Mouse (Mus musculus) midbrain, embryonic 15.5 days (tissue): Measurements from ENCODE around the gene Prickle2. TPM values are rescaled to one million over a fixed set of nuclear protein-coding genes. Genes with fewer than 3 reads are reported as not detected.
A peak's percentile ranks its signal among the peaks of the same experiment; 100 is the strongest.

Experiments used
- ATAC-seq: fragments of 200-750 bp; cut with Nextera tagmentation; replicated peaks from 2 replicates; pipeline ENCODE4 v1.8.0; 2017; ENCODE audit warnings: moderate TSS enrichment
- H3K27ac ChIP-seq: fragments of 300-500 bp; sonication (generic); 2 replicates; pipeline ENCODE4 v1.5.1; 2015; ENCODE audit warnings: mild to moderate bottlenecking, inconsistent platforms
- H3K27me3 ChIP-seq: fragments of 300-500 bp; sonication (generic); replicated peaks from 2 replicates; pipeline ENCODE4 v1.6.1; 2015; ENCODE audit warnings: inconsistent platforms
- H3K36me3 ChIP-seq: fragments of 300-500 bp; sonication (generic); replicated peaks from 2 replicates; pipeline ENCODE4 v1.6.1; 2015; ENCODE audit warnings: inconsistent platforms
- H3K4me1 ChIP-seq: fragments of 300-500 bp; sonication (generic); 2 replicates; pipeline ENCODE4 v1.6.1; 2015; ENCODE audit warnings: inconsistent platforms
- H3K4me2 ChIP-seq: fragments of 300-500 bp; sonication (generic); 2 replicates; pipeline ENCODE4 v1.6.1; 2015; ENCODE audit warnings: inconsistent platforms, mild to moderate bottlenecking, moderate library complexity
- H3K4me3 ChIP-seq: fragments of 300-500 bp; sonication (generic); 2 replicates; pipeline ENCODE4 v1.5.1; 2015; ENCODE audit warnings: mild to moderate bottlenecking, inconsistent platforms
- H3K9ac ChIP-seq: fragments of 300-500 bp; sonication (generic); 2 replicates; pipeline ENCODE4 v1.6.1; 2015; ENCODE audit warnings: mild to moderate bottlenecking, inconsistent platforms
- H3K9me3 ChIP-seq: fragments of 300-500 bp; sonication (generic); 2 replicates; pipeline ENCODE4 v1.6.1; 2016; ENCODE audit warnings: inconsistent platforms
- WGBS: fragments of 180-500 bp; shearing (Covaris S2); methylation state at CpG from one replicate; pipeline ENCODE4 v1.1.7; 2015; ENCODE audit warnings: mixed read lengths; 5-methylcytosine and 5-hydroxymethylcytosine counted together
- polyA plus RNA-seq: library from polyadenylated mRNA; unstranded; fragments of >200 nt; fragmentation: Nextera tagmentation; extraction: Ambion mirVana; gene quantifications from 2 replicates; pipeline ENCODE4 v1.2.1, GENCODE M21; 2015

Prickle2 gene
- polyA plus RNA-seq, 1 experiment from 2014 or later = 17.0 TPM

DNA sequence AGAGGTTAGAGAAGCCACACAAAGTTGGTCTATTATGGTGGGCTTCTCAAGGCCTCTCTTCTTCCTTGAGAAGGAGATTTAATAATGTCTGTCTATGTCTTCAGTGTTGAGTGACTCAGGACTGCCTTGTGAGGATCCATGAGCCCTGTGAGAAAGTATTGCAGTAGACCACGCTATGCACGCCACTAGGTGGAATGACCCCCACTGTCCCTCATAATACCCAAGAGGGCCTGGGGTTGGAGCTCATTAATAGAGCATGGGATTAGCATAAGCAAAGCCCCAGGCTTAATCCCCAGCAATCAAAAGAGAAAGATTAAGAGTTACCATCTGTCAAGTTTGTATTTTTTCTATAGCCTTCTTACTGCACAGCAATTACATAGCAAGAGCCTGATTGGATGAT is 180.3 kb downstream of the Prickle2 start:
- H3K36me3 ChIP-seq = no peaks in the 10 kb centered on the region
- WGBS = 19% methylated on average over 2 of the region's 2 CpGs
- H3K4me1 ChIP-seq = no peaks in the 10 kb centered on the region
- no peak overlapping the region for H3K27ac ChIP-seq
- no peaks in the 10 kb centered on the region for H3K27me3 ChIP-seq
- no peak for ATAC-seq
- no peak overlapping the region for H3K9ac ChIP-seq
- no peaks in the 10 kb centered on the region for H3K9me3 ChIP-seq
- H3K4me2 ChIP-seq = no peak overlapping the region
- no peak overlapping the region for H3K4me3 ChIP-seq

DNA sequence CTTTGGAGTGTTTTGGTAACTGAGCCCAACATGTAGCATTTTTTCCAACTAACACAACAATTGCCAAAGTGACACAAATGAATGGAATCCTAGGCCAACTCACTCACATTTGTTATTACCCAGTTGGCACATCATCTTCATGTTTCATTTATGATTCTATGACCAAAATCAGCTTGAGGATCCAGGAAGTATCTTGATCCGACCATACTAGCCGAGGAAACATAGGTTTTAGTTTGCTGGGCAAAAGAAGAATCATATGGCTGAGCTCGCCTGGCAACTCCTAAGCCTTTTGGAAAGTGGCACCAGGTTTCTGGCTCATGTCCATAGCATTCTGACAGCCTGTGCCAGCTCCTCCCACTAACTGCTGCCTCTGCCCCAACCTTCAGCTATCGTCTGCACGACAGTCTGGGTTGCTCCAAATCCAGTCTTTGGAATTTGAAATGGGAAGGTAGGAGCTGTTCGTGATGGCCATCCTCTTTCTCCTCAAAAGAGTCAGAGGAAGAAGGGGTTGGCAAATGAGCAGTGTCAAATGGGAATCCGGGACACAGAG is 184.4 kb downstream of the Prickle2 start:
- no peak for ATAC-seq
- H3K36me3 ChIP-seq = no peaks in the 10 kb centered on the region
- H3K9me3 ChIP-seq = no peaks in the 10 kb centered on the region
- H3K4me3 ChIP-seq = no peak overlapping the region
- 65% methylated on average over 7 of the region's 7 CpGs for WGBS
- H3K27ac ChIP-seq = no peak overlapping the region
- no peaks in the 10 kb centered on the region for H3K4me1 ChIP-seq
- H3K9ac ChIP-seq = no peak overlapping the region
- no peaks in the 10 kb centered on the region for H3K27me3 ChIP-seq
- no peak overlapping the region for H3K4me2 ChIP-seq

DNA sequence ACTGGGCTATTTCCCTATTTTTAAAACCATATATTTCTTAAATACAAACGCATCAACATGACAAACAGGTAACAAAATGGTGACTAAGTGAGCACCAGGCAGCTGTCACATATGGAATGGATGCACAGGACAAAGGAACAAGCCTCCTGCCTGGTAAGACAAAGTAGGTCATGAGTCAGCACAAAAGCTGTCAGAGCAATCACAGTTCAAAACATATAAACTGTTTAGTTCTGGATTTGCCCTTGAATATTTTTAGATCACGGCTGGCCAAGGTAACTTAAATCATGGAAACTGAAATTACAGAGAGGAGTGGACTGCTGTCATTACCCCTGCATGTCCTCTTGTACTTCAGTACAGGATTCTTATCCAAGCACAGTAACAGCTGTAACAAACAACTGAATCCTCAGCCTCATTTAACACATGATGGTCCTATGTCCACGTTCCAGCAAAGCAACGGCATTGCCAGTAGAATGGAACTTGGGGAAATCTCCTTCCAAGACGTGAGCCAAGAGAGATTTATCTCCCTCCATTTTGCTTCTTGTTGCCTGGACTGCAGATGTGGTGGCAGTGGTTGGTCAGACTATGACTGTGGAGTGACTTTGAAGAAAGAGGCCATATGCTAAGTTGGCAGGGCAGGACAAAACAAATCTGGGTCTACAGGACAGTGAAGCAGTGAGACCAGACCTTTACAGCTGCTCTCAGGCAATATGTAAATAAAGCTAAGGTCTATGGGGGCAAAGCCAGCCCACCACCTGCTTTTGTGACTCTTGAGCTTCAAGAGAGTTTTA is 185.7 kb downstream of the Prickle2 start:
- WGBS = 75% methylated on average over 5 of the region's 5 CpGs

GRCm38 (mm10) chr6:92518438-92518968 is 187.5 kb downstream of the Prickle2 start:
- Histone ChIP-seq H3K4me3 (no peak overlapping the region), H3K9ac (no peak overlapping the region), H3K27me3 (no peaks in the 10 kb centered on the region), H3K27ac (no peak overlapping the region), H3K4me1 (no peaks in the 10 kb centered on the region), H3K9me3 (no peaks in the 10 kb centered on the region), H3K36me3 (no peaks in the 10 kb centered on the region), H3K4me2 (no peak overlapping the region)
- WGBS = 86% methylated on average over 6 of the region's 6 CpGs
- no peak for ATAC-seq

More for the DNA sequence above, 185.7 kb downstream of the Prickle2 start:
- no peaks in the 10 kb centered on the region for H3K27me3 ChIP-seq
- no peak overlapping the region for H3K4me3 ChIP-seq
- no peak overlapping the region for H3K9ac ChIP-seq
- H3K4me2 ChIP-seq = no peak overlapping the region
- no peaks in the 10 kb centered on the region for H3K36me3 ChIP-seq
- no peaks in the 10 kb centered on the region for H3K9me3 ChIP-seq
- no peak overlapping the region for H3K27ac ChIP-seq
- no peaks in the 10 kb centered on the region for H3K4me1 ChIP-seq
- no peak for ATAC-seq

DNA sequence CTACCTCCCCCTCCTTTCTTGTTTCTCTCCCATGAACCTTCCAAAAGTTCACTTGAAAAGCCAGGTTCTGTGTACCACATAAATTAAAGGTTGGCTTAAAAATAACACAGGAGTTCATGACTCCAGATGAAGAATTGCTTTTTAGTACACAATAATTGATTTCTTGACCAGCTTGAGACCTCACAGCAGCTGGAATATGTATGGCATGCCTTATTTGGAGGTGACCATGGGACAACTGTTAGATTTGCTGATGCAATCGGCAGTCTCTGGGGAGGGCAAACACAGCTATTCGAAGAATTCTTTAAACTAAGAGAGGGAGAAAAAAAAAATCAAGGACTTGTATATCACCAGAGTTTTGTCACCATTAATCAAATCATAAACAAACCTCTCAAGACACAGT is 189.0 kb downstream of the Prickle2 start:
- no peak for ATAC-seq
- WGBS = 85% methylated on average over 2 of the region's 2 CpGs
- Histone ChIP-seq H3K4me1 (no peaks in the 10 kb centered on the region), H3K27ac (no peak overlapping the region), H3K36me3 (no peaks in the 10 kb centered on the region), H3K9ac (no peak overlapping the region), H3K27me3 (no peaks in the 10 kb centered on the region), H3K9me3 (no peaks in the 10 kb centered on the region), H3K4me2 (no peak overlapping the region), H3K4me3 (no peak overlapping the region)

DNA sequence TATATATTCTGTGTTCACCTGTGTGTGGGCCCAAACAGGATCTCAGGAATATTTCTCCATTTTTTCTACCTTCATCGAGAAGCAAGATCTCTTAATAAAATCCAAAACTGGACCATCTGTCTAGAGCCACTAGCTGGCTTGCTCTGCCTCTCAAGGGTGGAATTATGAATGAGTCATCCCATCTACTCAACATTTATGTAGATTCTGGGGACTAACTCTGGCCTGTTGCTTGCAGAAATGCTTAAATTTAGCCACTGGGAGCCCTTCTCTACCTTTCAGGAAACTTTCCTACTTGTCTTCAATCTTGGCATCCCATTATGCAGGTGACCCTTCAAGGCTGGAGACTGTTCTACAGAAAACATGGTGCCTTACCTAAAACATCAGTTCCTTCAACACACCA is 194.0 kb downstream of the Prickle2 start:
- Histone ChIP-seq H3K36me3 (no peaks in the 10 kb centered on the region), H3K4me2 (no peak overlapping the region), H3K27me3 (no peaks in the 10 kb centered on the region), H3K4me1 (no peaks in the 10 kb centered on the region), H3K9ac (no peak overlapping the region), H3K9me3 (no peaks in the 10 kb centered on the region), H3K4me3 (no peak overlapping the region), H3K27ac (no peak overlapping the region)
- WGBS = 95% methylated on average over 1 of the region's 1 CpGs
- ATAC-seq = no peak

GRCm38 (mm10) chr6:92509712-92510111 is 196.2 kb downstream of the Prickle2 start:
- no peaks in the 10 kb centered on the region for H3K27me3 ChIP-seq
- H3K4me2 ChIP-seq = no peak overlapping the region
- H3K4me3 ChIP-seq = no peak overlapping the region
- no peak overlapping the region for H3K9ac ChIP-seq
- WGBS = 57% methylated on average over 2 of the region's 2 CpGs
- no peak for ATAC-seq
- no peaks in the 10 kb centered on the region for H3K9me3 ChIP-seq
- H3K4me1 ChIP-seq = no peaks in the 10 kb centered on the region
- H3K27ac ChIP-seq = no peak overlapping the region
- H3K36me3 ChIP-seq = no peaks in the 10 kb centered on the region

DNA sequence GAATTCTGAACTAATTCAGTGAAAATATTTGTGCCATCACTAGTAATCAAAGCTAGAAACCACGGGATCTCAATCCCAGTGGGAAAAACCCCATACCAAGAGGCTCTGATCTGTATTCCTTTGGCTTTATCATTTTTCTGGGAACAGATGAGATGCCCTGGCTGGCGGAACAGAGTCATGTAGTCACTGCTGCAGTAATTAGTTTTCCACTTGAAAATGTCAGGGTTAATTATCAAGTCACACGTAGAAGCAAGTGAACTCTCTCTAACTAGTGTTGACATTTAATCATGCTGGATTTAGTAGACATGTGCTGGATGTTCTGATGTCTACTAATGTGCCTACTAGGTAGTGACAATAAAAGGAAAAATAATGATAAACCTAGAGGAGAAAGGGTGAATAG is 199.7 kb downstream of the Prickle2 start:
- H3K27ac ChIP-seq = no peak overlapping the region
- no peak overlapping the region for H3K9ac ChIP-seq
- no peaks in the 10 kb centered on the region for H3K36me3 ChIP-seq
- H3K4me2 ChIP-seq = no peak overlapping the region
- H3K4me1 ChIP-seq = no peaks in the 10 kb centered on the region
- ATAC-seq = no peak
- H3K4me3 ChIP-seq = no peak overlapping the region
- no peaks in the 10 kb centered on the region for H3K9me3 ChIP-seq
- 59% methylated on average over 3 of the region's 3 CpGs for WGBS
- H3K27me3 ChIP-seq = no peaks in the 10 kb centered on the region

DNA sequence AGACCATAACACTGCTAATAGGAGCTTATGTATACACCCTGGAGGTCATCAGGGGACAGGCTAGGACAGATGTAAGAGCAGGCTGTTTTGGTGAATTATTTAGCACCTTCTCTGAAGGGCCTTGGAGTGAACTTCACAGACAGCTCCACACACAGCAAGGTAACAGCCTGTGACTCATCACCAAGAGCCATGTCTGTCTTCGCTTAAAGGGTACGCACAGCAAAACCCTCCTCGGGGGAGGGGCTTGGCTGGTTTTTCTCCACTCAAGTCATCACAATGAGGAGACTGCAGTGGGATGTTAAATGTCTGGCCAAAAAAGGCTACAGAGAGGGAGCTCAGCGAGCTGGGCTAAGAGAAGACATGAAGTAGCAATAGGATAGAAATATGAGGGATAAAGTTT is 206.5 kb downstream of the Prickle2 start:
- H3K4me2 ChIP-seq = no peak overlapping the region
- no peak for ATAC-seq
- 79% methylated on average over 4 of the region's 4 CpGs for WGBS

DNA sequence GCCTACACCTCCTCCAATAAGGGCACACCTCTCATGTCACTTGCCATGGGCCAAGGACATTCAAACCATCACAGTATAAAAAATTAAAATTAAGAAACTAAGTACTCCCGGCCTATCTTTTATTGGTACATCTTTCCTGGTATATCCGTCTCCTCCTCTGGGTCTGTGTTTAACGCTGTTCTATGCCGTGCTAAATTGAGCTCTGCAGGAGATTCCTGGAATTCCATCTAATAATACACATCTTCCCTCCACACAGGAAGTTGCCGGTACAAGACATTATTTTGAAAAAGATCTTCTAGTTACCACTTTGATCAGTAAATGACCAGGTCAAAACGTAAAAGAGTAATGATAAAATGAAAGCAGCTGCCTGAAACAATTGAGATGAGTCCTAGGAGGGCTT is 207.4 kb downstream of the Prickle2 start:
- ATAC-seq = no peak
- Histone ChIP-seq H3K27me3 (no peaks in the 10 kb centered on the region), H3K9me3 (no peaks in the 10 kb centered on the region), H3K27ac (no peak overlapping the region), H3K9ac (no peak overlapping the region), H3K4me1 (peaks cover 5% of the 10 kb centered on the region; the same call in 1 of the 2 replicates), H3K4me2 (no peak overlapping the region), H3K4me3 (no peak overlapping the region), H3K36me3 (no peaks in the 10 kb centered on the region)
- 69% methylated on average over 6 of the region's 6 CpGs for WGBS

More for the DNA sequence above, 206.5 kb downstream of the Prickle2 start:
- H3K4me1 ChIP-seq = peaks cover 5% of the 10 kb centered on the region; the same call in 1 of the 2 replicates
- no peaks in the 10 kb centered on the region for H3K27me3 ChIP-seq
- H3K9ac ChIP-seq = no peak overlapping the region
- no peaks in the 10 kb centered on the region for H3K36me3 ChIP-seq
- no peak overlapping the region for H3K4me3 ChIP-seq
- H3K9me3 ChIP-seq = no peaks in the 10 kb centered on the region
- H3K27ac ChIP-seq = no peak overlapping the region

- no peak overlapping the region for H3K9ac ChIP-seq
- ATAC-seq = no peak
Measured at GRCm38 (mm10) chr6:92497279-92497678, 208.7 kb downstream of the Prickle2 start.

DNA sequence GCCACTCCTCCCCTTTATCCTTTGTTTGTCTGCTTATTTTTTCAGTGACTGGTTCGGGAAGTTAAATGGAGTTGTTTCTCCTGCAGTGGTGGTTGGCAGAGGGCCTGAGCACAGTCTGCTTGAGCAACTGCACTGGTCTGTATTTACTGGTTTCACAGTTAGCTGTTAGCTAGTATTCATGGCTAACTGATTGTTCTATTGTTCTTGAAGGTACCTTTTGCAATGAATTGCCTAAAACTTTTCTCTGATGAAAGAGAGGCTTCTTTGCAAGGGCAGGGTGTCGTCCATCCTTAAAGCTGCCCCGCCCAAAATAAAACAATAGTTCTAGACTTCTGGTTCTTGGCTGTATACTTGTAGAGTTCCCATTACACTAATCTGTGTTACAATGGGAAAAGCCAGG is 210.5 kb downstream of the Prickle2 start:
- no peak for ATAC-seq
- H3K36me3 ChIP-seq = no peaks in the 10 kb centered on the region
- H3K9ac ChIP-seq = no peak overlapping the region
- peaks cover 5% of the 10 kb centered on the region; the same call in 1 of the 2 replicates for H3K4me1 ChIP-seq
- H3K9me3 ChIP-seq = no peaks in the 10 kb centered on the region
- H3K27me3 ChIP-seq = no peaks in the 10 kb centered on the region
- H3K27ac ChIP-seq = no peak overlapping the region
- WGBS = 74% methylated on average over 3 of the region's 3 CpGs
- no peak overlapping the region for H3K4me3 ChIP-seq
- H3K4me2 ChIP-seq = no peak overlapping the region

More at GRCm38 (mm10) chr6:92497279-92497678, 208.7 kb downstream of the Prickle2 start:
- H3K27me3 ChIP-seq = no peaks in the 10 kb centered on the region
- no peaks in the 10 kb centered on the region for H3K9me3 ChIP-seq
- H3K4me2 ChIP-seq = no peak overlapping the region
- H3K36me3 ChIP-seq = no peaks in the 10 kb centered on the region
- 77% methylated on average over 4 of the region's 4 CpGs for WGBS
- H3K27ac ChIP-seq = no peak overlapping the region
- H3K4me3 ChIP-seq = no peak overlapping the region
- peaks cover 5% of the 10 kb centered on the region; the same call in 1 of the 2 replicates for H3K4me1 ChIP-seq

- peak overlapping the region; percentile 51 for H3K4me2 ChIP-seq
- peak overlapping the region; percentile 45 for H3K4me3 ChIP-seq
- H3K36me3 ChIP-seq = no peaks in the 10 kb centered on the region
- H3K27ac ChIP-seq = peak overlapping the region; percentile 84
- H3K9me3 ChIP-seq = no peaks in the 10 kb centered on the region
- H3K27me3 ChIP-seq = no peaks in the 10 kb centered on the region
- H3K9ac ChIP-seq = 0 out of 2 replicates have a peak overlapping the region, but pooled peaks have one; percentile 20
- ATAC-seq = peak; percentile 45
- whole genome bisulfite sequencing = 5% methylated on average over 1 of the region's 1 CpGs
- H3K4me1 ChIP-seq = peaks cover 47% of the 10 kb centered on the region
Measured at GRCm38 (mm10) chr6:92481690-92481956, 224.3 kb downstream of the Prickle2 start.
